Mouse (Mus musculus): ENCODE data around the gene Clspn.

DNA sequence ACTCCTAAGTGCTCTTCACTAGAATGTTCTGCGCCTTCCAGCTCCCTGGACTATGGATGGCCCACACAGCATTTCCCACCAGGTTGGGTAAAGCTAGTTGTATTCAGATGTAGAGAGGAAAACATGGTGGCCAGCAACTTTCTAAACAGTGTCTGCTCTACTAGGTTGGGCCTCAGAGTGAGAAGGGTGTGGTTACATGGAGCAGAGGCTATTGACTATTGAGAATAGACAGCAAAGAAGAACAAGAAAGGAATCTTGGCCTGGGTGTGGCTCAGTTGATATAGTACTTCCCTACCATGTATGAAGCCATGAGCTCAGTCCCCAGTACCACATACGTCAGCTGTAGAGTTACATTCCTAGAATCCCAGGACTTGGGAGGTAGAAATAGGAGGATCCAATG, 47.7 kb upstream of the Clspn start:
- TF ChIP-seq CTCF (IDR thresholded peaks at IDR 0.05; ENCODE audit: control insufficient read depth, insufficient read depth, insufficient read length) (no peak), CEBPB (IDR thresholded peaks at IDR 0.05; ENCODE audit: low read depth) (no peak), MAX (IDR thresholded peaks at IDR 0.05) (no peak), MYOD1 (IDR thresholded peaks at IDR 0.05; ENCODE audit: control insufficient read depth, insufficient read length, low read depth) (no peak), MYOG (IDR thresholded peaks at IDR 0.05; ENCODE audit: control insufficient read depth, extremely low read depth, insufficient read length) (no peak)
